Mouse (Mus musculus) kidney, adult 2 months (tissue): Measurements from ENCODE around the gene Lman2. TPM values are rescaled to one million over a fixed set of nuclear protein-coding genes. Genes with fewer than 3 reads are reported as not detected.

Source experiments
- DNase-seq: peaks from one replicate; pipeline ENCODE4 v3.0.0; 2021
- H3K27ac ChIP-seq: fragments of 200-500 bp; 2 replicates; pipeline ENCODE4 v1.5.1; 2012; ENCODE audit warnings: low read depth, low read length, control low read depth, inconsistent platforms; ENCODE audit not compliant: insufficient read depth
- H3K27me3 ChIP-seq: fragments of 200-500 bp; replicated peaks from 2 replicates; pipeline ENCODE4 v1.6.1; 2012; ENCODE audit warnings: mild to moderate bottlenecking, moderate library complexity, low read length, inconsistent platforms; ENCODE audit not compliant: control insufficient read depth, insufficient read depth
- H3K36me3 ChIP-seq: fragments of 200-500 bp; 2 replicates; pipeline ENCODE4 v1.6.1; 2012; ENCODE audit warnings: mild to moderate bottlenecking, moderate library complexity, low read length, inconsistent platforms; ENCODE audit not compliant: control insufficient read depth, insufficient read depth
- H3K4me1 ChIP-seq: fragments of 200-500 bp; 2 replicates; pipeline ENCODE4 v1.6.1; 2011; ENCODE audit warnings: low read length; ENCODE audit not compliant: control insufficient read depth, insufficient read depth
- H3K4me3 ChIP-seq: fragments of 200-500 bp; 2 replicates; pipeline ENCODE4 v1.5.1; 2011; ENCODE audit warnings: mild to moderate bottlenecking, low read depth, low read length, control low read depth; ENCODE audit not compliant: insufficient read depth
- CTCF ChIP-seq: fragments of 200-500 bp; conservative IDR thresholded peaks from 2 replicates; pipeline ENCODE4 v1.5.1; 2011; ENCODE audit warnings: low read depth, mild to moderate bottlenecking, control low read depth, low read length, moderate library complexity, mixed read lengths; ENCODE audit not compliant: insufficient read depth, insufficient read length
- POLR2A ChIP-seq: fragments of 200-500 bp; IDR thresholded peaks from one replicate; pipeline ENCODE4 v1.6.1; 2011; ENCODE audit warnings: low read depth, low read length, control low read depth
- WGBS: fragments of 180-500 bp; shearing (Covaris S2); methylation state at CpG from one replicate; pipeline ENCODE4 v1.1.7; 2018; 5-methylcytosine and 5-hydroxymethylcytosine counted together
- polyA plus RNA-seq: library from polyadenylated mRNA; depleted of rRNA; stranded (reverse); fragments of >200 nt; gene quantifications from 2 replicates; pipeline ENCODE4 v1.2.3, GENCODE M21; 2012

Lman2 gene
- polyA plus RNA-seq, 1 experiment = 114 TPM

DNA sequence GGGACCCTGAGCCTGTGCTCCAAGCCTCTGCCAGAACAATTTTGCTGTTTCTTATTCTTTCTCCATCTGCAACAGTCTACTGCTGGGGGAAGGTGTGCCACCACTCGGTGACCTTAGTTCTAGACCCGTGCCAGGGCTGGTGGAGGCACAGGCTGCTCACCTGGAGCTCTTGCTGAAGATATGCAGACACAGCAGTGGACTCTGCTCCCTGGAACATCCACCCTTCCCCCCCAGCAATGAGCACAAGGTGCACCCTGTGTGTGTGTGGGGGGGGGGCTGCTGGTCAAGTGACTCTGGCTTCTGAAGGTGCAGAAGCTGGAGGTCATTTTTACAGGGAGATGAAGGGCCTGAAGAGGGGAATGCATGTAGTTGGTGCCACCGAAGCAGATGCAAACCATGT lies 28.1 kb upstream of the Lman2 start:
- Histone ChIP-seq H3K27ac (peak overlapping the region; percentile 95), H3K4me3 (0 out of 2 replicates have a peak overlapping the region, but pooled peaks have one; percentile 6), H3K4me1 (peaks cover 4% of the 10 kb centered on the region; the same call in 1 of the 2 replicates), H3K27me3 (no peaks in the 10 kb centered on the region), H3K36me3 (no peaks in the 10 kb centered on the region)
- 50% methylated on average over 3 of the region's 3 CpGs for WGBS
- no peak for TF ChIP-seq POLR2A
- TF ChIP-seq CTCF = no peak
- DNase-seq = peak; percentile 96

DNA sequence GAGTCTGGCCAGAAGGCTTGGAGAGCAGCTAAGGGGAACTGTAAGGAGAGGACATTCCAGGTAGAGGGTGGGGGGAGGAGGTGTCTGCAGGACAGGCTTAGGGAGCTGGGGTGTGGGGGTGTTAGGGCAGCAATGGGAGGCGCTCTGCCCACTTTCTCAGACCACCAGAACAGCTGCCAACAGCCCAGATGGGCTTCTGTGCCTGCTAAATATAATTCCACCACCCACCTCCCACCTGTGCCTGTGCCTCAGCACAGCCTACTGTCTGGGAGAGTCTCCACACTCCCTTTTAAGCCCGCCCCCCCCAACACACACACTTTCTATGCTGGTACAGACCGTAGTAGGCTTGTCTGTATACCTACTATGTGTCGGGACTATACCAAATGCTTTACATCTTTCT lies 19.2 kb upstream of the Lman2 start:
- no peak for TF ChIP-seq POLR2A
- Histone ChIP-seq H3K4me1 (no peaks in the 10 kb centered on the region), H3K36me3 (no peaks in the 10 kb centered on the region), H3K27me3 (no peaks in the 10 kb centered on the region), H3K4me3 (no peak overlapping the region), H3K27ac (no peak overlapping the region)
- 89% methylated on average over 4 of the region's 4 CpGs for WGBS
- no peak for DNase-seq

- DNase-seq = peak; percentile 62
- H3K4me1 ChIP-seq = no peaks in the 10 kb centered on the region
- H3K27me3 ChIP-seq = no peaks in the 10 kb centered on the region
- no peak overlapping the region for H3K4me3 ChIP-seq
- no peaks in the 10 kb centered on the region for H3K36me3 ChIP-seq
- WGBS = 24% methylated on average over 32 of the region's 32 CpGs
- TF ChIP-seq CTCF (no peak), POLR2A (no peak)
- H3K27ac ChIP-seq = no peak overlapping the region
Measured at GRCm38 (mm10) chr13:55378907-55379580, 16.5 kb upstream of the Lman2 start.

GRCm38 (mm10) chr13:55375877-55376276 lies 13.3 kb upstream of the Lman2 start:
- no peak overlapping the region for H3K27ac ChIP-seq
- no peaks in the 10 kb centered on the region for H3K27me3 ChIP-seq
- H3K36me3 ChIP-seq = no peaks in the 10 kb centered on the region
- no peak for DNase-seq
- TF ChIP-seq POLR2A = no peak
- no peak for TF ChIP-seq CTCF
- H3K4me3 ChIP-seq = no peak overlapping the region
- 63% methylated on average over 2 of the region's 2 CpGs for WGBS
- no peaks in the 10 kb centered on the region for H3K4me1 ChIP-seq

DNA sequence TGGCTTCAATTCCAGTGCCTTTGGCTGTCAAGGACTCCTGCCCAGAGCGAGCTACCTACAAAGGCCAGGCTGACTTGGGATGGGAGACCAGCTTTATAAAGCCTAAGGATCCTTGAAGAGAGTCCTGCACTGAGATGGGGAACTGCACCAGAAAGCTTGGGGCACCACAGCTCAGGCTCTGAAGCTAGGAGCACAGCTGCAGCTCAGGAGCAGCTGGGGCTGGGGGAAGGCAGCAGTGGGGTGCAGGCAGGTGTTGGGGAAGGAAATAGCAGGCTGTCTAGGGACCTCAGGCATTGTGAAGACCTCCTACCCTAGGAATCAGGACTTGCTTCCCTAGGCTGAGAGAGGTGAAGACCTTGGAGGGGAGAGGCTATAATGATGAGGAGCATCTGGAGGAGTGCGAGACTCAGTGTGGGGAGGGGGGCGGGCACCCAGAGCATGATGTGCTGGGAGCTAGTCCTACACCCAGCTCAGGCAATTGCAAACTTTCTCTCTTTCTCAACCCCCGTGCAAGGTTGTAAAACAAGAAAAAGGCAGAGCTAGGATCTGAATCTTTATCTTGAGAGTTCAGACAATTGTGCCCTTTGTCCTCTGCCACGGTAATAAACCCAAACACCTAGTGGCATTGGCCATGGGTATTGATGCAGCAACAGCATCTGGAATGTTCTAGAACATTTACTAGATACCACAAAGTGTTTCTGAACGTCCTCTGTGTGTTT lies 11.8 kb upstream of the Lman2 start:
- no peaks in the 10 kb centered on the region for H3K4me1 ChIP-seq
- H3K27ac ChIP-seq = no peak overlapping the region
- 59% methylated on average over 6 of the region's 6 CpGs for WGBS
- no peak overlapping the region for H3K4me3 ChIP-seq
- DNase-seq = no peak
- TF ChIP-seq CTCF (no peak), POLR2A (no peak)
- no peaks in the 10 kb centered on the region for H3K27me3 ChIP-seq
- no peaks in the 10 kb centered on the region for H3K36me3 ChIP-seq

- H3K27ac ChIP-seq = no peak overlapping the region
- no peak for DNase-seq
- H3K27me3 ChIP-seq = no peaks in the 10 kb centered on the region
- H3K4me3 ChIP-seq = no peak overlapping the region
- no peaks in the 10 kb centered on the region for H3K36me3 ChIP-seq
- no peak for TF ChIP-seq POLR2A
- TF ChIP-seq CTCF = no peak
- WGBS = 68% methylated on average over 5 of the region's 5 CpGs
- H3K4me1 ChIP-seq = no peaks in the 10 kb centered on the region
Measured at GRCm38 (mm10) chr13:55371740-55372139, 9.2 kb upstream of the Lman2 start.

DNA sequence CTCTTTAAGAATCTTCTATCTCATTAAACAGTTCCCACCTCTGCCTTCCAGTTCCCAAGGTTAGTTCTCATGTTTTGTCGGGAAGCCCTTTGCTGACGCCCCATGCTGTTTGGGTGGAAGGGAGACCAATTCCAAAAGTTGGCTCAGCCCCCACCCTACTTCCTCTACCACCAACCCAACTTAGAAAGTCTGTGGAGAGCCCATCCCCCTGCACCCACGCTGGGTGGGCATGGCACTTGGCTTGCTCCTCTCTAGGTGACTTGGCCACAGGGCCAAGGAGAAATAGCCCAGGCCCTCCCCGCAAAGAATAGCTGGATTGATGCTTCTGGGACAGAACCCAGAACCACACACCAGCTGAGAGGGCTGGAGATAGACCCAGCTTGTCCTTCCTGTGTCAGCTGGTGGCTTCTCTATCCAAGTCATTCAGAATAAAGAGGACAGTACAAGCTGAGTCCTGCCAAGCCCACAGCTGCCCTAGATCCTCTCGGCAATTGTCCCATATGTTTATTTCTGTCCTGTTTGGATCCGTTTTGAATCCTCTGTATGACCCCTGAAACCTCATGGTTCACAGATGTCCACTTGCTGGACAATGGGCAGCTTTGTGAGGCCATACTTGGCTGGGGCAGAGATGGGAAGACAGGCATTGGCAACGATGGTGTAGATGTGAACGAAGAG lies 8.6 kb upstream of the Lman2 start:
- TF ChIP-seq POLR2A (no peak), CTCF (no peak)
- no peaks in the 10 kb centered on the region for H3K27me3 ChIP-seq
- DNase-seq = no peak
- no peak overlapping the region for H3K4me3 ChIP-seq
- 73% methylated on average over 8 of the region's 8 CpGs for WGBS
- no peak overlapping the region for H3K27ac ChIP-seq
- no peaks in the 10 kb centered on the region for H3K4me1 ChIP-seq
- no peaks in the 10 kb centered on the region for H3K36me3 ChIP-seq
